Mouse (Mus musculus): ENCODE measurements around the gene Arsb. TPM values are rescaled to one million over a fixed set of nuclear protein-coding genes. Genes with fewer than 3 reads are reported as not detected.

Gene Arsb
- polyA plus RNA-seq, 1 experiment from 2014 or later, result 15.8 TPM

- 75% methylated on average over 4 of the region's 4 CpGs for WGBS
- no peaks in the 10 kb centered on the region for H3K27me3 ChIP-seq (ENCODE audit: control insufficient read depth, insufficient read depth, low read length)
- H3K36me3 ChIP-seq (ENCODE audit: control insufficient read depth, insufficient read depth, low read length), result no peaks in the 10 kb centered on the region
- no peak for ATAC-seq (ENCODE audit: insufficient number of reproducible peaks, insufficient read depth, low FRiP score, low read depth)
- H3K4me3 ChIP-seq (ENCODE audit: low read depth, low read length), result no peak overlapping the region
- no peak overlapping the region for H3K4me2 ChIP-seq (replicated peaks; ENCODE audit: low read depth, low read length)
- H3K27ac ChIP-seq (ENCODE audit: low read length), result peak overlapping the region; percentile 75
- peaks cover 47% of the 10 kb centered on the region for H3K4me1 ChIP-seq (ENCODE audit: control insufficient read depth, insufficient read depth, low read length)
- H3K9me3 ChIP-seq (ENCODE audit: control insufficient read depth, low read depth, low read length), result no peaks in the 10 kb centered on the region
- no peak overlapping the region for H3K9ac ChIP-seq (replicated peaks; ENCODE audit: low read depth, low read length)
These were observed 149.4 kb downstream of the Arsb start for GRCm38 (mm10) chr13:93920786-93921300.

GRCm38 (mm10) chr13:93921831-93922565 lies 150.6 kb downstream of the Arsb start:
- H3K27me3 ChIP-seq (ENCODE audit: control insufficient read depth, insufficient read depth, low read length), result no peaks in the 10 kb centered on the region
- H3K27ac ChIP-seq (ENCODE audit: low read length), result no peak overlapping the region
- no peaks in the 10 kb centered on the region for H3K36me3 ChIP-seq (ENCODE audit: control insufficient read depth, insufficient read depth, low read length)
- H3K4me1 ChIP-seq (ENCODE audit: control insufficient read depth, insufficient read depth, low read length), result peaks cover 43% of the 10 kb centered on the region
- no peak overlapping the region for H3K4me3 ChIP-seq (ENCODE audit: low read depth, low read length)
- H3K4me2 ChIP-seq (replicated peaks; ENCODE audit: low read depth, low read length), result no peak overlapping the region
- H3K9me3 ChIP-seq (ENCODE audit: control insufficient read depth, low read depth, low read length), result no peaks in the 10 kb centered on the region
- H3K9ac ChIP-seq (replicated peaks; ENCODE audit: low read depth, low read length), result no peak overlapping the region
- WGBS, result 67% methylated on average over 5 of the region's 5 CpGs
- ATAC-seq (ENCODE audit: insufficient number of reproducible peaks, insufficient read depth, low FRiP score, low read depth), result no peak

- Histone ChIP-seq H3K27ac (ENCODE audit: low read length) (no peak overlapping the region), H3K9ac (replicated peaks; ENCODE audit: low read depth, low read length) (no peak overlapping the region), H3K27me3 (ENCODE audit: control insufficient read depth, insufficient read depth, low read length) (no peaks in the 10 kb centered on the region), H3K36me3 (ENCODE audit: control insufficient read depth, insufficient read depth, low read length) (no peaks in the 10 kb centered on the region), H3K4me3 (ENCODE audit: low read depth, low read length) (no peak overlapping the region), H3K4me1 (ENCODE audit: control insufficient read depth, insufficient read depth, low read length) (peaks cover 43% of the 10 kb centered on the region), H3K9me3 (ENCODE audit: control insufficient read depth, low read depth, low read length) (no peaks in the 10 kb centered on the region), H3K4me2 (replicated peaks; ENCODE audit: low read depth, low read length) (no peak overlapping the region)
- ATAC-seq (ENCODE audit: insufficient number of reproducible peaks, insufficient read depth, low FRiP score, low read depth), result no peak
- 52% methylated on average over 7 of the region's 7 CpGs for WGBS
These were observed 151.1 kb downstream of the Arsb start for GRCm38 (mm10) chr13:93922566-93922910.

- no peak for ATAC-seq (ENCODE audit: insufficient number of reproducible peaks, insufficient read depth, low FRiP score, low read depth)
These were observed 153.5 kb downstream of the Arsb start for GRCm38 (mm10) chr13:93924735-93925432.

GRCm38 (mm10) chr13:93930561-93931340 lies 159.3 kb downstream of the Arsb start:
- ATAC-seq (ENCODE audit: insufficient number of reproducible peaks, insufficient read depth, low FRiP score, low read depth), result no peak
- WGBS, result 54% methylated on average over 7 of the region's 7 CpGs
- H3K36me3 ChIP-seq (ENCODE audit: control insufficient read depth, insufficient read depth, low read length), result no peaks in the 10 kb centered on the region

More at GRCm38 (mm10) chr13:93924735-93925432, 153.5 kb downstream of the Arsb start:
- H3K4me1 ChIP-seq (ENCODE audit: control insufficient read depth, insufficient read depth, low read length), result peaks cover 28% of the 10 kb centered on the region
- WGBS, result 64% methylated on average over 9 of the region's 9 CpGs
- H3K4me3 ChIP-seq (ENCODE audit: low read depth, low read length), result no peak overlapping the region
- no peak overlapping the region for H3K9ac ChIP-seq (replicated peaks; ENCODE audit: low read depth, low read length)
- H3K9me3 ChIP-seq (ENCODE audit: control insufficient read depth, low read depth, low read length), result no peaks in the 10 kb centered on the region
- H3K4me2 ChIP-seq (replicated peaks; ENCODE audit: low read depth, low read length), result no peak overlapping the region
- H3K27me3 ChIP-seq (ENCODE audit: control insufficient read depth, insufficient read depth, low read length), result no peaks in the 10 kb centered on the region
- no peaks in the 10 kb centered on the region for H3K36me3 ChIP-seq (ENCODE audit: control insufficient read depth, insufficient read depth, low read length)
- no peak overlapping the region for H3K27ac ChIP-seq (ENCODE audit: low read length)

GRCm38 (mm10) chr13:93936455-93936854 lies 165.0 kb downstream of the Arsb start:
- Histone ChIP-seq H3K27ac (ENCODE audit: low read length) (no peak overlapping the region), H3K4me1 (ENCODE audit: control insufficient read depth, insufficient read depth, low read length) (peaks cover 21% of the 10 kb centered on the region; the same call in 1 of the 2 replicates), H3K27me3 (ENCODE audit: control insufficient read depth, insufficient read depth, low read length) (no peaks in the 10 kb centered on the region), H3K4me2 (replicated peaks; ENCODE audit: low read depth, low read length) (no peak overlapping the region), H3K9me3 (ENCODE audit: control insufficient read depth, low read depth, low read length) (no peaks in the 10 kb centered on the region), H3K4me3 (ENCODE audit: low read depth, low read length) (no peak overlapping the region), H3K9ac (replicated peaks; ENCODE audit: low read depth, low read length) (no peak overlapping the region), H3K36me3 (ENCODE audit: control insufficient read depth, insufficient read depth, low read length) (no peaks in the 10 kb centered on the region)
- WGBS, result 57% methylated on average over 6 of the region's 6 CpGs
- ATAC-seq (ENCODE audit: insufficient number of reproducible peaks, insufficient read depth, low FRiP score, low read depth), result no peak

More at GRCm38 (mm10) chr13:93930561-93931340, 159.3 kb downstream of the Arsb start:
- H3K9ac ChIP-seq (replicated peaks; ENCODE audit: low read depth, low read length), result no peak overlapping the region
- H3K4me2 ChIP-seq (replicated peaks; ENCODE audit: low read depth, low read length), result no peak overlapping the region
- H3K27me3 ChIP-seq (ENCODE audit: control insufficient read depth, insufficient read depth, low read length), result no peaks in the 10 kb centered on the region
- H3K4me1 ChIP-seq (ENCODE audit: control insufficient read depth, insufficient read depth, low read length), result no peaks in the 10 kb centered on the region
- no peaks in the 10 kb centered on the region for H3K9me3 ChIP-seq (ENCODE audit: control insufficient read depth, low read depth, low read length)
- H3K27ac ChIP-seq (ENCODE audit: low read length), result no peak overlapping the region
- no peak overlapping the region for H3K4me3 ChIP-seq (ENCODE audit: low read depth, low read length)

GRCm38 (mm10) chr13:93938118-93938517 lies 166.7 kb downstream of the Arsb start:
- H3K4me2 ChIP-seq (replicated peaks; ENCODE audit: low read depth, low read length), result no peak overlapping the region
- H3K4me3 ChIP-seq (ENCODE audit: low read depth, low read length), result no peak overlapping the region
- H3K4me1 ChIP-seq (ENCODE audit: control insufficient read depth, insufficient read depth, low read length), result peaks cover 23% of the 10 kb centered on the region; the same call in 1 of the 2 replicates
- H3K27ac ChIP-seq (ENCODE audit: low read length), result no peak overlapping the region
- no peaks in the 10 kb centered on the region for H3K36me3 ChIP-seq (ENCODE audit: control insufficient read depth, insufficient read depth, low read length)
- WGBS, result 49% methylated on average over 2 of the region's 2 CpGs
- no peak overlapping the region for H3K9ac ChIP-seq (replicated peaks; ENCODE audit: low read depth, low read length)
- ATAC-seq (ENCODE audit: insufficient number of reproducible peaks, insufficient read depth, low FRiP score, low read depth), result no peak
- no peaks in the 10 kb centered on the region for H3K27me3 ChIP-seq (ENCODE audit: control insufficient read depth, insufficient read depth, low read length)
- H3K9me3 ChIP-seq (ENCODE audit: control insufficient read depth, low read depth, low read length), result no peaks in the 10 kb centered on the region

Data from stomach, embryonic 14.5 days (tissue).